Mouse (Mus musculus) kidney, adult 2 months (tissue): ENCODE results near the gene Hes6.

Experiments used
- CTCF ChIP-seq: fragments of 200-500 bp; conservative IDR thresholded peaks from 2 replicates; pipeline ENCODE4 v1.5.1; 2011; ENCODE audit warnings: low read depth, mild to moderate bottlenecking, control low read depth, low read length, moderate library complexity, mixed read lengths; ENCODE audit not compliant: insufficient read depth, insufficient read length
- POLR2A ChIP-seq: fragments of 200-500 bp; IDR thresholded peaks from one replicate; pipeline ENCODE4 v1.6.1; 2011; ENCODE audit warnings: low read depth, low read length, control low read depth

DNA sequence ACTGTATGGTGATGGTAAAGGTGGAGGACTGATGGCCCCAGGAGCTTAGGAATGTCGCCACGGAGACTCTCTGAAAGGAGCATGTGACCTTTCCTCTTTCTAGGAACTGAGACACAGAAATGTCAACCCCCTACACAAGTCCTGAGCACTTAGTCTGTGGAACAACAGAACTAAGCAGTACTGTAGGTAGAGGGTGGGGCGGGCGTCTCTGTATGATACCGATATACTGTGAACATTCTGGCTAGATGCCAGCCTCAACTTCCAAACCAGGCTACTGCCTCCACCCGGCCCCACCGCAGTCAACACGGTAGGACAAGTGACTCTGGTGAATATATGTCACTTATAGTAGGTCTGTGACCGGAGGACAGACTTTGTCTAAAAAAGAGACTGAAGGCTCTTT, 40.1 kb upstream of the Hes6 start:
- no peak for TF ChIP-seq CTCF
- no peak for TF ChIP-seq POLR2A
